ENCODE assay signal across 29 mouse cellular contexts in the genomic region with DNA sequence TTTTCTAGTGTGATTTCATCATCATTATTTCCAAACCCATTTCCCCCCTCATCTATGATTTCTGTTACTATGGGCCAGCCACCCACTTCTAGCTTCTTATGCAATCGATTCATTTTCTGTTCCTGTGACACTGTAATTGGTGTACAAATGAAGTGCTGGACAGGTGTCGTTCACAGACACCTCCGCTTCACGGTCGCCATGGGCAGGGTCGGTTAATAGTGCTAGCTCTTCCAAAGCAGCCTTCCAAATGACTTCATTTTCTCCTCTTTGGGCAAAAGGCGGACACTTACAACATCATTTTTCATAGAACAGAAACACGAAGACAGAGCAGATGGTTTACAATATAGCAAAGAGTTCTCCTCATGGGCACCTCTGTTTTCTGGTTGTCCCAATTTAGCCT. TPM values are rescaled to one million over a fixed set of nuclear protein-coding genes. Genes with fewer than 3 reads are reported as not detected.
A peak's percentile ranks its signal among the peaks of the same experiment; 100 is the strongest.
DNase-seq lines count a peak whose midpoint lies in the region; ATAC-seq and TF ChIP-seq lines count a peak whose summit lies in the region.
"Had no signal": no experiment of that assay in that cellular context is flagged by ENCODE, and none has a peak within 500 bp of the region (broad histone marks: within the 10 kb centered on the region; RNA-seq: fewer than 3 reads in every experiment).

No protein-coding gene starts in this region.

- DNase-seq in frontal cortex, adult 2 months (ENCODE audit: extremely low spot score in 1 of 2, low spot score in 1 of 2): no peak
- no peak for DNase-seq in layer of hippocampus, adult 2 months (ENCODE audit: low spot score in 2 of 2)
- no peak for DNase-seq in layer of hippocampus, adult 11-12 months (ENCODE audit: low spot score)
- peak; percentile 76 for DNase-seq in midbrain, embryonic 11.5 days (ENCODE audit: low spot score, missing footprints)
- no peak for DNase-seq in midbrain, embryonic 14.5 days
- DNase-seq: adrenal gland, postnatal 10 days; adrenal gland, postnatal 36 days; B cell, adult 2 months; cerebellum, adult 11 months; cerebellum, adult 2 months; cerebellum, postnatal 25 days; forebrain, postnatal 0 days; gastrocnemius, postnatal 10 days; gastrocnemius, postnatal 36 days had no signal

- no peaks in the 10 kb centered on the region for H3K9me3 ChIP-seq in midbrain, embryonic 11.5 days (ENCODE audit: control insufficient read depth, low read length)
- no peaks in the 10 kb centered on the region for H3K9me3 ChIP-seq in midbrain, embryonic 14.5 days (ENCODE audit: control insufficient read depth, low read length)
- H3K9me3 ChIP-seq: embryonic facial prominence, embryonic 12.5 days; embryonic facial prominence, embryonic 15.5 days; forebrain, embryonic 13.5 days; hindbrain, embryonic 10.5 days; hindbrain, embryonic 13.5 days had no signal

- H3K9ac ChIP-seq in midbrain, embryonic 11.5 days (ENCODE audit: low read length): no peak overlapping the region
- no peak overlapping the region for H3K9ac ChIP-seq in midbrain, embryonic 14.5 days (replicated peaks; ENCODE audit: low read length)
- H3K9ac ChIP-seq: embryonic facial prominence, embryonic 12.5 days; embryonic facial prominence, embryonic 15.5 days; forebrain, embryonic 13.5 days; forebrain, postnatal 0 days; hindbrain, embryonic 13.5 days had no signal

- no peak for TF ChIP-seq CTCF in layer of hippocampus, adult 2 months (conservative IDR thresholded peaks at IDR 0.05)

- 0 out of 2 replicates have a peak, but pooled peaks have one; percentile 7 for ATAC-seq in frontal cortex, adult (ENCODE audit: low TSS enrichment)
- no peak for ATAC-seq in midbrain, embryonic 11.5 days (ENCODE audit: low FRiP score)
- no peak for ATAC-seq in midbrain, embryonic 14.5 days (ENCODE audit: low FRiP score, low TSS enrichment)
- ATAC-seq in inflammation-experienced regulatory T-cells, adult 6 months: no peak
- ATAC-seq: forebrain, embryonic 13.5 days; forebrain, postnatal 0 days; hindbrain, embryonic 16.5 days; Patski had no signal

- H3K36me3 ChIP-seq in midbrain, embryonic 11.5 days (ENCODE audit: control insufficient read depth, insufficient read depth, low read length): no peaks in the 10 kb centered on the region
- no peaks in the 10 kb centered on the region for H3K36me3 ChIP-seq in midbrain, embryonic 14.5 days (ENCODE audit: control insufficient read depth, insufficient read depth, low read length)
- H3K36me3 ChIP-seq: embryonic facial prominence, embryonic 12.5 days; embryonic facial prominence, embryonic 15.5 days; G1E; hindbrain, embryonic 10.5 days; hindbrain, embryonic 13.5 days had no signal

- H3K27ac ChIP-seq in layer of hippocampus, adult 2 months: peak overlapping the region; percentile 53; the same call in 1 of the 2 replicates
- H3K27ac ChIP-seq in midbrain, embryonic 11.5 days (ENCODE audit: low read depth, low read length): no peak overlapping the region
- H3K27ac ChIP-seq in midbrain, embryonic 14.5 days (replicated peaks; ENCODE audit: low read depth, low read length): no peak overlapping the region
- H3K27ac ChIP-seq: embryonic facial prominence, embryonic 12.5 days; embryonic facial prominence, embryonic 15.5 days; forebrain, embryonic 13.5 days had no signal

- peaks cover 10% of the 10 kb centered on the region for H3K27me3 ChIP-seq in midbrain, embryonic 11.5 days (ENCODE audit: control insufficient read depth, insufficient read depth, low read length)
- no peaks in the 10 kb centered on the region for H3K27me3 ChIP-seq in midbrain, embryonic 14.5 days (ENCODE audit: control insufficient read depth, insufficient read depth, low read length)
- H3K27me3 ChIP-seq: CH12.LX; embryonic facial prominence, embryonic 15.5 days; forebrain, embryonic 13.5 days; hindbrain, embryonic 13.5 days; Patski had no signal

- H3K4me1 ChIP-seq in midbrain, embryonic 11.5 days (ENCODE audit: control insufficient read depth, insufficient read depth, low read length): no peaks in the 10 kb centered on the region; the same call in 1 of the 2 replicates
- peaks cover 34% of the 10 kb centered on the region for H3K4me1 ChIP-seq in midbrain, embryonic 14.5 days (ENCODE audit: control insufficient read depth, insufficient read depth, low read length)

- no peak overlapping the region for H3K4me3 ChIP-seq in layer of hippocampus, adult 2 months
- H3K4me3 ChIP-seq in midbrain, embryonic 11.5 days (ENCODE audit: low read depth, low read length): no peak overlapping the region
- no peak overlapping the region for H3K4me3 ChIP-seq in midbrain, embryonic 14.5 days (replicated peaks; ENCODE audit: low read depth, low read length)
- H3K4me3 ChIP-seq: embryonic facial prominence, embryonic 12.5 days; embryonic facial prominence, embryonic 15.5 days; erythroblast, embryonic 14.5 days; forebrain, embryonic 13.5 days; hindbrain, embryonic 10.5 days; hindbrain, embryonic 13.5 days had no signal

- no peak overlapping the region for H3K4me2 ChIP-seq in midbrain, embryonic 11.5 days
- no peak overlapping the region for H3K4me2 ChIP-seq in midbrain, embryonic 14.5 days (ENCODE audit: low read length)
- H3K4me2 ChIP-seq: embryonic facial prominence, embryonic 15.5 days; forebrain, embryonic 13.5 days; heart, embryonic 11.5 days had no signal

- 92% methylated on average over 8 of the region's 8 CpGs for WGBS in midbrain, embryonic 11.5 days
- WGBS in midbrain, embryonic 14.5 days: 93% methylated on average over 8 of the region's 8 CpGs

RNA-seq across cellular contexts. Expression of gene Dok5, which starts 1.5 kb away (rescaled TPM):
- 28.9 and 30.2 TPM in 2 replicates for polyA plus RNA-seq in frontal cortex, adult 2 months (2012; rRNA removed)
- total RNA-seq in layer of hippocampus, adult 2 months (2021): 10 to 100 TPM; 12.5 to 14.7 TPM
- 19.5 and 21.2 TPM in 2 replicates for polyA plus RNA-seq in midbrain, embryonic 11.5 days (2014; fragmentation: Nextera tagmentation; extraction: Ambion mirVana)
- 31.5 and 43.0 TPM in 2 replicates for polyA plus RNA-seq in midbrain, embryonic 14.5 days (2014; fragmentation: Nextera tagmentation; extraction: Ambion mirVana)
- polyA plus RNA-seq in inflammation-experienced regulatory T-cells, adult 6 months (2017; shearing (Covaris generic)): not detected
- total RNA-seq: CH12.LX; common myeloid progenitor, adult 5-6 weeks; granulocyte monocyte progenitor cell, adult 5-6 weeks had no signal
- polyA plus RNA-seq: erythroblast, embryonic 14.5 days; G1E; Patski had no signal

Comparison
In these comparisons a context has a peak if more than half of its experiments do, and no peak if none do; other contexts are left out.
1. RNA of gene Dok5, which starts 1.5 kb away (polyA plus RNA-seq): 31.5 to 43.0 TPM in midbrain, embryonic 14.5 days, 28.9 to 30.2 TPM in frontal cortex, adult 2 months and 19.5 to 21.2 TPM in midbrain, embryonic 11.5 days; not detected in inflammation-experienced regulatory T-cells, adult 6 months; every median in the first group is over 10 times any median in the second.